Mouse (Mus musculus): ENCODE measurements around the gene Dnttip1. TPM values are rescaled to one million over a fixed set of nuclear protein-coding genes. Genes with fewer than 3 reads are reported as not detected.

Gene Dnttip1
- total RNA-seq, 2 experiments from 2014 or later = 79.2 to 137 TPM

DNA sequence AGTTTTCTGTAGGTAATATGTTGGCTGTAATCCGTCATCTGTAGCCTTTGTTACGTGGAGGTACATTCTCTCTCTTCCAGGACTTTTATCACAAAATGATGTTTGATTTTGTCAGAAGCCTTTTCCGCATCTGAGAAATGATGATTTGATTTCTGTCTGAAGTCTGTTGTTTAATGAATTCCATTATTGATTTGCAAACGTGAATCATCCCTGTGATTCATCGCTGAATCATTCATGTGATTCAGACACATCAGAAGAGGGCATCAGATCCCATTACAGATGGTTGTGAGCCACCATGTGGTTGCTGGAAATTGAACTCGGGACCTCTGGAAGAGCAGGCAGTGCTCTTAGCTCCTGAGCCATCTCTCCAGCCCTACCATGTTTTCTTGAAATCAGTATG, 3.2 kb downstream of the Dnttip1 start:
- ATAC-seq (replicated peaks; ENCODE audit: low FRiP score, poor library complexity, severe bottlenecking) = no peak

DNA sequence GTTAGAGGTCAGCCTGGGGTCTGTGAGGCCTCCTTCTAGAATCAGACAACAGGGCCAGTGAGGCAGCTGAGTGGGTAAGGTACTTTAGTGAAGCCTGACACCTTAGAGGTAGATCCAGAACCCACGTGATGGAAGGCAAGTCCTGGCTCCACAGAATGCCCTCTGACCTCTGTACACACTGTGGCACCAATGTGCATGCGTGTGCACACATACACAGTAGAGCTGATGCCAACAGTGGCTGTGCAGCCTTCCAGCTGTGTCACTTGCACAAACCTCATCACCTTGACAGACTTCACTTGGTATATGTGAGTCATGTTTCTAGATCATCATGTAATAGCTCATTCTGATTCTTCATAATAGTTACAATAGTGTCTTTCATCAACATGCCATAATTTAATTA, 6.7 kb downstream of the Dnttip1 start:
- ATAC-seq (replicated peaks; ENCODE audit: low FRiP score, poor library complexity, severe bottlenecking) = no peak

DNA sequence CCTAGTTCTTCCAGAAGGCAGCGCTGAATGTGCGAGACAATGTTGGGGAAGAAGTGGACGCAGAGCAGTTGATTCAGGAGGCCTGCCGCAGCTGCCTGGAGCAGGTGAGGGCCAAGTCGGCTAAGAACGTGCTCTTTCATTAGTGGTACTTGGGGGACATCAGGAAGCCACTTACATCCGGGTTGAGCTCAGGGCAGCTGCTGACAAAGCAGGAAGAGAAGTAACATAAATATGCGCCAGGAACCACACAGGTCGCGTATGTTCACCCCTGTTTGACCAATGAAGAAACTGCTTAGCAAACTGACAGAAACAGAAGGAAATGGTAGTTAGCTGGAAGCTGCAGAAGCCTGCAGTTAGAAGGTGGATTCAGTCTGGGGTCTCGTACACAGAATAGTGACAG, 8.3 kb downstream of the Dnttip1 start:
- ATAC-seq (replicated peaks; ENCODE audit: low FRiP score, poor library complexity, severe bottlenecking) = no peak

DNA sequence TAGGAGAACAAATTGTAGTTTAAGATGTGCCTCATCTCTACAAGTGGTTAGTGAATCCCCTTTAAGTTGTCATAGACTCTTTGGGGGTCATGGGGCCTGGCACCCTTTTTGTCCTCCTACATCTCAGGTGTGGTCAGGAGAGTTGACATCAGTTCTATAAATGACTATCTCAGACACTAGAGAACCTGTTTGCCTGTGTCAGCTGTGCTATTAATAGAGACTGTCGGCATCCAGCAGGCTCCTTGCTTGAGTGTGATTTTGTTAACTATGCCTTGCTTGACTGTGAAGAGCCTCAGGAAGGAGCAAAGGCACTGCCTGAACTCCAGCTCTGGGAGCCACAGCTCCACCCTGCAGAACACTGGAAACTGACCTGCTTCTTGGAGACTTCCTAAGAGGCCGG, 9.0 kb downstream of the Dnttip1 start:
- no peak for ATAC-seq (replicated peaks; ENCODE audit: low FRiP score, poor library complexity, severe bottlenecking)

DNA sequence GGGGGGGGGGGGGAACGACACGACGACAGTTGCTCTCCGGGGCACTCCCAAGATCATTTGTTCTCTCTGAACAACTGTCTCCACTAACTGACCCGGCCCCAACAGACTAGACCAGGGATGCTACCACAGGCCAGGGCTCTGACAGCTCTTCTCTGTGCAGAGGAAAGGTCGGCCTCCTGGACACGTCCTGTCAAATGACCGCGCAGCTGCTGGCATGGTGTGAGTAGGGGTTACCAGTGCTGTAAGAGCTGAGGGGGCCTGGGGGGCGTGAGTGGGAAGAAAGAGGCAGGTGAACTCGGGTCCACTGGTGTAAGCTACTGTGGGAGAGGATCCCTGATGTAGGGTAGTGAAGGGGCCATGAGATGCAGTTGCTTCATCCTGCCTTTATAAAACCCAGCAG, 12.1 kb downstream of the Dnttip1 start:
- no peak for ATAC-seq (replicated peaks; ENCODE audit: low FRiP score, poor library complexity, severe bottlenecking)

DNA sequence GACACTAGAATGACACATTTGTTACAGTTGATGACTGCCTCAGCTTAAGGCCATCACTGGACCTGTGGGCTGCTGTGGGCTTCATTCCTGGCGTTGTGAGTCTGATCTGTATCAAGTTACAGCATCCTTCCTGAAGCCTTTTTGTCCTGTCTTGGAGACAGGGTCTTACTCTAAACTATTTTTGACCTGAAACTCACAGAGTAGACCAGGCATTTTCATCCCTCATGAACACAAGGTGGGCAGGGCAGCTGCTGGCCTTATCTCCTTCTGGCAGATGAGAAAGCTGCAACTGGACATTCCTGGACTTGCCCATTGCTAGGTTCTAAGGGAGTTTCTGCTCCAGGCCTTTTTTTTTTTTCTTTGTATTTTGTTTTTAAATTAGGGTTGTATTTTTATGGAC, 12.9 kb downstream of the Dnttip1 start:
- ATAC-seq (replicated peaks; ENCODE audit: low FRiP score, poor library complexity, severe bottlenecking) = peak; percentile 58

DNA sequence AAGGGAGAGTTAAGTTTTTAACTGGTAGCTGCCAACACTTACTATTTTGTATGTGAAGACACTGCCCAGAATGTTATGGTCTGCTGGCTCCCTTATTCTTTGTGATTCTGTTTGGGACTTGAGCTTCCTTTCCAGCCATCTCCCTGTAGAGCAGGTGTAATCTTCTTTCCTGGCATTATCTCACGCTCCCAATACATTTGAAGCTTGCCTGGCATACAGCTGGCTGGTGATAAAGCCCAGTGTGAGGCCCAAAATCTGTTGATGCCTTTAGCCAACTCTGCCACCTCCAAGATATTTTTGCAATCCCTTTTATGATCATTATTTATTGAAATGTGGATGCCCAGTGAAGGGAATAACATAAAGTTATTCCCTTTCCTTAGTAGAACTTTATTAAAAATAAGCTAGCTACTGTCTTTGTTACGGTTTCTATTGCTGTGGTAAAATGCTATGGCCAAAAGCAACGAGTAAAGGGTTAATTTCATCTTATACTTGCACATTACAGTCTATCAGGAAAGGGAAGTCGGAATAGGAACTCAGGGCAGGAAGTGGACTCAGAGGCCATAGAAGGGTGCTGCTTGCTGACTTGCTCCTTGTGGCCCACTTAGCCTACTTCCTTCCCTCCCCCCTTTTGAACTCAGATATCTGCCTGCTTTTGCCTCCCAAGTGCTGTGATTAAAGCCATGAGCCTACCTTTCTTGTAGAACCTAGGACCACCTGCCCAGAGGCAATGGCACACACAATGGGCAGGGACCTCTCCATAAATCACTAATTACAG, 14.5 kb downstream of the Dnttip1 start:
- peak; percentile 70 for ATAC-seq (replicated peaks; ENCODE audit: low FRiP score, poor library complexity, severe bottlenecking)

DNA sequence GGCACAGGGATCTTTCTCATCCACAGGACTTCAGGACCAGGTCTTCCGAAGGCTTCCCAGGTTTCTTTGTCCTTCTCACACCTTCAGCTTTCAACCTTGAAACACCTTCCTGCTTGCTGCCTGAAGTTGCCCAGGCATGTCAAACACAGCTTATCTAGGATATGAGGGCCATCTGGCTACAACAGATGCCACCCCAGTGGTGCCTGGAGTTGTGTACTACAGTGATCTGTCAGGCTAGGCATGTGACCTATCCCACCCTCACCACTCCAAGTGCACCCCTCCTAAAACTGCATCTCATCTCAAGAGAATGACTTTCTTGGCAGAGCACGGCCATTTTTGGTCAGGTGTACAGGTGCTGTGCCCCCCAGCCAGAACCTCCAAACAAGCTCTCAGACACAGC, 15.7 kb downstream of the Dnttip1 start:
- peak; percentile 75 for ATAC-seq (replicated peaks; ENCODE audit: low FRiP score, poor library complexity, severe bottlenecking)

DNA sequence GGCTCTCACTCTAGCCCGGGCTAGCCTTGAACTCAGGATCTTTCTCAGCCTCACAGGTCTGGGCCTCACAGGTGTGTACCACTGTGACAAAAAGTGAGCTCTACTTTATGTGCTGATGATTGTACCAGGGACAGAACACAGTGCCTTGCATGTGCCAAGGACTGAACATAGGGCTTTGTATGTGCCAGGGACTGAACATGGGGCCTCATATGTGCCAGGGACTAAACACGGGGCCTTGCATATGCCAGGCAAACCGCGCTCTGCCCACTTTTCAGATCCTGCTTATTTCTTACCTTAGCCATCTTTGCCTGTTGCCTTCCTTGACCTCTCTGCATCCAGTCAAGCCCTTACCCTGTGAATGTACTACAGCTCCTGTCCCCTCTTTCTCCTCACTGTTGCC, 16.2 kb downstream of the Dnttip1 start:
- ATAC-seq (replicated peaks; ENCODE audit: low FRiP score, poor library complexity, severe bottlenecking) = peak; percentile 1

DNA sequence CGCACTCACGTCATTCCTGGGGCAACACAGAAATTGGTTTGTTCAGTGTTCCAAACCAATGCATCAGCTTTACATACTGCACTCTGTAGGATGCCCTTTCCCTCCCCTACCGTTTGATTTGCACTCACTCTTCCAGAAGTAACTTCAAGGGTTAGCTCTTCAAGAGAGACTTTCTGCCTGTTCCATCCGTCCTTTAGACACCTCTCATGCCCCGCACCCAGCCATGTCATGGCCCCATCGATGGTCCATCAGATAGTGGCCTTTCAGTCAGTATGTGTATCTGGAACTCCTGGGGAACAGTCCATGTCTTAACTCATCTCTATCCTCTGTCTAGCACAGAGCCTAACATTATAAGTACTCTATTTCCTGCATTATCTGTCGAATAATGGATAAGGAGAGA, 16.8 kb downstream of the Dnttip1 start:
- no peak for ATAC-seq (replicated peaks; ENCODE audit: low FRiP score, poor library complexity, severe bottlenecking)

DNA sequence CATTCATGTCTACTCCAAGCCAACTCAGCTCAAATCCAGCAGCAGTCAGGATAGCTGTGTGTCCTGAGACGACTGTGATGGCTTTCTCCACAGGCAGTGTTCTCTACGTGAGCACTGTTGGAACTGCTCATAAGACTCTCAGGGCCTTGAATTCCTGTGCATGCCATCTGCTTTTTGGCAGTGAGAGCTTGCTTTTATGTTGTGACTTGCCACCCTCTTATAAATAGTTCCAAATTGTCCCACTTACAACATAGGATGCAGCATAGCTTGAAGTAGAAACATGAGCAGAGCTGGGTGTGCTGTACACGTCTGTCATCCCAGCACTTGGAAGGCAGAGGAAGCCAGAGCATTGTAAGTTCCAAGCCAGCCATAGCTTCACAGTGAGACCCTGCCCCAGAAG, 20.1 kb downstream of the Dnttip1 start:
- ATAC-seq (replicated peaks; ENCODE audit: low FRiP score, poor library complexity, severe bottlenecking) = no peak

DNA sequence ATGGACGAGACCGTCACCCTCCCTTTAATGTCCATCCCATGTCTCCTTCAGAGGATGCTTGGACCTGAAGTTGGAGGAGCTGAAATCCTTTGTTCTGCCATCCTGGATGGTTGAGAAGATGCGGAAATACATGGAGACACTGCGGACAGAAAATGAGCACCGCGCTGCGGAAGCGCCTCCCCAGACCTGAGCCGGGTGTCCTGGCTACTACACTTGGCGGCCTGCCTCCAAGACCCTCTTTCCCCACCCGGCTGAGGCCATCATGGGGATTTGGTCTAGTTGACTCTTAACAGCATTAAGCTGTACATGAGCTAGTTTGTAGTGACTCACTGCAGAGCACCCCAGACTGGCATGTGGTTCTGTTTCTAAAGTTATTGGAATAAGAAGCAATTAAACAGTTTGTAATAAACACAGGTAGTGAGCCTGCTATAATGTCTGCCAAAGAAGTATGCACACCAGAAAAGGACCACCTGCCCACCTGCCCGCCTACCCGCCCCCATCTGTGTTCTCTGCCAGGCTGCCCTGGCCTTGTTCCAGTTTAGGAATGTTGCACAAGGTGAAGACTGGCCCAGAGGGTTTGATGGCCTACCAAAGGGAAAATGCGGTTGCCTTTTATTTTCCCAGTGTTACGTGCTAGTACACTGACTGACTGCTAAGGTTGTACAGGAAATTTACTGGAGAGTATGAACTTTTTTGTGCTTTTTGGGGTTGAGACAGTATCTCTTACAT, 22.2 kb downstream of the Dnttip1 start:
- no peak for ATAC-seq (replicated peaks; ENCODE audit: low FRiP score, poor library complexity, severe bottlenecking)

DNA sequence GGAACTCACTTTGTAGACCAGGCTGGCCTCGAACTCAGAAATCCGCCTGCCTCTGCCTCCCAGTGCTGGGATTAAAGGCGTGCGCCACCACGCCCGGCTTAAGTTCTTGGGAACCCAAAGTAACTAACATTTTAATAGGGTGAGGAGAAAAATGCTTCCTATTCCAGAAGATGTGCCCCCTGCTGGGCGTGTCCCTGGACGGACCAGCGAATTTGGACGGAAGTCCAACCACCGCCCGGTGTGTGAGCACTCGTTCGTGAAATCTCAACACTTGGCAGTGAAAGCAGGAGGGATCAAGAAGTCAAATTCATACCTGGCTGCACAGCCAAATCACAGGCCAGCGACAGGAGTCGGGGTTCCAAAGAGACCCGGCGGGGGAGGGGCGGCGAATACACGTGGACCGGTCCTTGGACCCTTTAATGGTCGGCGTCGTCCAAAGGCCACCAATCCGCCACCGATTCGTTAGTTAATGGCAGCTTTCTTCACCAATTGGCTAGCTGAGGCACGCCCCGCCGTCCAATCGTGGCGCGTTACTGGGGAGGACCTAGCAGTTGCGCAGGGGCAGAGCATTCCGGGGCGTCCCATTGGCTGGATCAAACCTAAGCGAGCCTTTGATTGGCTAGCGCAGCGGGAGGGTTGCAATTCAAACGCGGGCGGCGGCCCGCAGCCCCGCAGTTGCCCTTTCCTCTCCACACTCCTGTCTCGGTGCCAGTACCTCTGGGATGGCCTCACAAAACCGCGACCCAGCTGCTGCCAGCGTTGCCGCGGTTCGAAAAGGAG, 23.7 kb downstream of the Dnttip1 start, which contains the start of gene Ube2c:
Gene Ube2c (plus strand): TSS at position 641 of the 780 bp plus-strand sequence.
- ATAC-seq (replicated peaks; ENCODE audit: low FRiP score, poor library complexity, severe bottlenecking) = peak; percentile 86

DNA sequence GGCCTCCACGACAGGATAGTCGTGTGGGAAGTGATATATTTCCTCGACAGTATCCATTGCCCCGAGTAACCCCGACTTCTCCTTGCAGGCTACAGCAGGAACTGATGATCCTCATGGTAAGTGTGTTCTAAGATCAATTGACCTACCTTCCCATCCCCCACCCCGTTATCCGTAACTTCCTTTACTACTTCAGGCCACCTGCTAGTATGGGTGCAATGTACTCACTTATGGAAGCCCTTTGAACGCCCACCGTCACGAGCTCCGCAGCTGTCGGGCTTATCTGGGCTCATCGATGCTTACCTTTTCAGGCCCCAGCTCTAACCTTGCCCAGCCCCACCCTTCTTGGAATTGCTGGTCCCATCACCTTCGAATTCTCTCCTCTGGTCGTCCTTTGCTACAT, 24.5 kb downstream of the Dnttip1 start:
- peak; percentile 15 for ATAC-seq (replicated peaks; ENCODE audit: low FRiP score, poor library complexity, severe bottlenecking)

DNA sequence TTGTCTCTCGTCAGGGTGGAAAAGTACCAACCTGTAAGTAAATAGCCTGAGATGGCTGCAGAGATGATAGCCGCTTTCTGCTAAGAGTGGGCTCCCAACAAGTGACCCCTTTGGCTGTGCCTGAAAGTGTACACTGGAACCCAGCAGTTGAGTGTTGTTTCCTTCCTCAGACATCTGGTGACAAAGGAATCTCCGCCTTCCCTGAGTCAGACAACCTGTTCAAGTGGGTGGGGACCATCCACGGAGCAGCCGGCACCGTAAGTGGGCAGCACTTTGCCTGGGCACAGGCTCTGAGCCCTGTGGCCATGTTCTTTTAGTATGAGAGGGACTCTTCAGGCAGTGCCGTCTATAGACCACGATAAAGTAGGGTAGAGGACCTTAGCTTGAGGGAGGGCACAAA, 25.3 kb downstream of the Dnttip1 start:
- ATAC-seq (replicated peaks; ENCODE audit: low FRiP score, poor library complexity, severe bottlenecking) = no peak

DNA sequence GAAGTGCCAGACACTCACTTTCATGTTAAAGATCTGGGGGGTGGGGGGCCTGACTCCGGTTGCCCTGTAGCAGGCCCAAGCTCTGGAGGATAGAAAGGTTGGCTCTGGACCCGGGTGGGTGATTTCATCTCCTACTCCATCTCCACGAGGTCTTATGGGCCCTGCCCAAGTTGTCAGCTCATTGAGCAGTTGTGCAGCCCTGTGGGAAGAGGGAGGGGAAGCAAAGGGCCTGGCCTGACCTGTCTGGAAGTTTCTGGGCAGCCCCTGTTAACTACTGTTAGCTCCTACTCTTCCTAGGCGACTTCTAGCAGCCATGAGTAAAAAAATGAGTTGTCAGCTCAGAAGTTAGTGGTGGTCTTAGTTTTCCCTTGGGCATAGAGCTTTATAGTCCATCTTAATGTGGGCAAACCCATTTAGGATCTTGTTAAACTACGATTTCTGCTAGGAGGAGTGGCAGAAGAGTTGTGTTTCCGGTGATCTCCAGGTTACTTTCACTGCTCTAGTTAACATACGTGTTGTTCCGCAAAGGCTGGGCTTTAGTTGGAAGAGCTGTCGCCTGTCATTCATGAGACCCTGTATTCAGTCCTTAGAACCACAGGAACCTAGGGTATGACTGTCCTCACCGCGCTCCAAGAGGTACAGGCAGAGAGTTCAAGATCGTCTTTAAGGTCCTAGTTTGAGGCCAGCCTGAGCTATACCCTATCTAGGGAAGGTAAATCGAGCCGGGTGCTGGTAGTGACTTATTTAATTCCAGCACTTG, 27.6 kb downstream of the Dnttip1 start:
- ATAC-seq (replicated peaks; ENCODE audit: low FRiP score, poor library complexity, severe bottlenecking) = no peak

DNA sequence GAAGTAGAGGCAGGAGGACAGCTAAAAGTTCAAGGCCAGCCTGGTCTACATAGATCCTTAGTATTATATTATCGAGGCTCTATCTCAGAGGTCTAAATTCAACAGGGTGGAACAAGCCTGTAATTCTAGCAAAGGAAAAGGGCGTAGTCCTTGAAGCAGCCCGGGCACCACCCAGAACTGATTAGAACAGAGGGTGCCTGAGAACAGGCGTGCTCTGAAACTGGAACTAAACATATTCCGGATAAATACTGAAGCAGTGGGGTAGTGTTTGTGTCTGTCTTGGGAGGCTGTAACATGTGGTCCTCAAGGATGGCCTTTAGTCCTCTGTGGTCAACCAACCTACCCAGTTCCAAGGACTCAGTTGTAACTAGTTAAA, 28.2 kb downstream of the Dnttip1 start:
- ATAC-seq (replicated peaks; ENCODE audit: low FRiP score, poor library complexity, severe bottlenecking) = peak; percentile 51

DNA sequence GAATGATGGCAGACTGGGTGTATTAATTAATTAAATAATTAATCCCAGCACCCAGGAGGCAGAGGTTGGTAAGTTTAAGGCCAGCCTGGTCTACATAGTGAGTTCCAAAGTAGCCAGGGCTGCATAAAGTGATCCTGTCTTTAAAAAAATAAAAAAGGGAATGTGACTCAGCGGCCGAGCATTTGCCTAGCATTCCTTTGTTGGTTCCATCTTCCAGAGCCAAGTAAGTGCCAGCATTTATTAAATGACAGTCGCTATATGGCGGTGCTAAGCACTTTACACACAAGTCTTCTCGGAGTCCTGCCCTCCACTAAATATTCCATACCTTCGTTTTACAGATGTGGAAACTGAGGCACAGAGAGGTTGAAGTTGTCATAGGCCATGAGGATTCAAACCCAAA, 30.3 kb downstream of the Dnttip1 start:
- ATAC-seq (replicated peaks; ENCODE audit: low FRiP score, poor library complexity, severe bottlenecking) = no peak

DNA sequence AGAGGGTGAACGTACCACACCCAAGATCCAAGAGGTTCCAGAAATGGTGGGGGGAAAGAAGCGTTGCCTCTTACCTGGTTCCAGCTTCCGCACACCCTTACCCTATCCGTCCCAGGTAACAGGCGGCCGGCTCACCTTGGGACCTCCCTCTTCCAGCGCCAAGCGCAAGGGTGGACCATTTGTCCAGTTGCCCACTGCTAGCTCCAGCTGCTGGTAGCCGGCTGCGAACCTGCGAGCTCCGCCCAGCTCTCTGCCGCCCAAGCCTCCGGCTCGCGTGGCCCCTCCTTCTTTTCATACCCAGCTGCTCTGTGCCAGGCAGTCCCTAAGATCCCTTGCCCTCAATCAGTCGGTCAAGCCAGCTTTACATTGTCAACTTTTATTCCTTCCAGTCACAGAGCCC, 31.0 kb downstream of the Dnttip1 start:
- no peak for ATAC-seq (replicated peaks; ENCODE audit: low FRiP score, poor library complexity, severe bottlenecking)
